Mouse (Mus musculus) testis, postnatal 10 days (tissue): ENCODE data around the gene Efcab5.
"Not testable (repeated sequence)": the region's sequence is repeated elsewhere in the genome, so short reads cannot be mapped to it uniquely, and the experiment has no call there.

Experiments used
- DNase-seq: peaks from one replicate; pipeline ENCODE4 v3.0.0; 2021; ENCODE audit warnings: low spot score

The Efcab5 gene

GRCm38 (mm10) chr11:77095206-77095605 is 93.6 kb downstream of the Efcab5 start:
- DNase-seq, result no peak

GRCm38 (mm10) chr11:77094136-77094535 is 94.6 kb downstream of the Efcab5 start:
- peak; percentile 35 for DNase-seq

- DNase-seq, result peak; percentile 71
Measured at GRCm38 (mm10) chr11:77093208-77093607, 95.6 kb downstream of the Efcab5 start.

DNA sequence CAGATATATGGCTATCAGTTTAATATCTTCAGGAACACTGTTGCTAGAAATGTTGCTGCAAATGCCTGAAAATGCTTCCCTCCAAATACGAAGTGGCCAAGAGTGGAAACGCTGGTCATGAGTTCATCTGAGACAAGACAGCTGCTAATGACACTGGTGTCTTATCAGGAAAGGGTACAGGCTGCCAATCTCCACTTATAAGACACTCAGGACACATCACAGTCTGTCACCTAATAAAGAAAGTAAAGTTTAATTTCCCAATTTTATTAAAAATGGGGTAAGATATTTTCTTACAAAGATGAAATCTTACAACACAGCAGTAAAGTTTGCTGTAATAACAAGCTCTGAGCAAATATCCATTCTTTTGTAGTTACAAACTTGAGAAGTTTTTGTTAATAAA is 99.6 kb downstream of the Efcab5 start:
- peak; percentile 3 for DNase-seq

- no peak for DNase-seq
Measured at GRCm38 (mm10) chr11:77087004-77087403, 101.8 kb downstream of the Efcab5 start.

DNA sequence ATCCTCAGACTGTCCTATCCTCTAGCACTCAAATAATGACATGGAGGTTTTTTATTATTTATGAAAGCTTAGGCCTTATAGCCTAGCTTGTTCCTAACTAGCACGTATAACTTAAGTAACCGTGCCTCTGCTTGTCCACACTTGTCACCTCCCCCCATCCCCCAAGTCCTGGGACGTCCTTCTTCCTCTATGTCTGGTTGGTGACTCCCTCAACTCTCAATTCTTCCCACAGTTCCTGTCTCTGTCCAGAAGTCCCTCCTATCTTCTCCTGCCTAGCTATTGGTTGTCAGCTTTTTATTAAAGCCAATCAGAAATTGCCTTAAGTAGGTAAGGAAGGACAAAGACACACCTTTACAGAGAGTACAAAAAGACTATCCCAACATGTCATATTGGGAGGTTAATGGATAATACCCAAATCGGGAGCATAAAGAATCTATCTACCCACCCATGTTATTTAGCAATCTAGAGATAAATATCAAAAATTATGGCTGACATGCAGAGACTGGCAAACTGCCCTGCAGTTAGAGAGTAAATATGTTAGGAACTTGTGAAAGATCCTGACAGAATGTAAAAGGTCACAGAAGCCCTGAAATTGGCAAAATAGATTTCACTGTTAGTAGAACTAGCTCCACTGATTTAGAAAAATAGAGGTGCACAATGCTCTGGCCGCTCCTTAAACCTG is 104.6 kb downstream of the Efcab5 start:
- DNase-seq, result no peak

DNA sequence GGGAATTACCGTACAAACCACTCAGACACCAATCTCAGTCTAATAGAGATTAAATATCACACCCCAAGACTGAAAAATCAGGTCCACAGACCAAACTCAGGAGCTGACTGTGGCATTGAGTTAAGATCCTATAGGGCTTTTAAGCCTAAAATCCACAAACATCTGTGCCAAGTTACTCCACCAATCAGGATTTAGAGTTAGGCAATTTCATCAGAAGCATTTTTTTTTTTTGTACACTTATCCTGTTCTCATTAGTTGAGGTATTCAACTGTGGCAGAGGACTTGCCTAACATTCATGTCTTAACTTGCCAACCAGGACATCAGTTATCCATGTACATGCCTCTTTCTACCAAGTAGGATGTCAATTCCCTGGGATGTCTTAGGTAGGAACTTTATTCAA is 109.4 kb downstream of the Efcab5 start:
- no peak for DNase-seq

- peak; percentile 91 for DNase-seq
Measured at GRCm38 (mm10) chr11:77078273-77079134, 110.3 kb downstream of the Efcab5 start, which contains the start of gene Nsrp1. Gene Nsrp1, minus strand, starts transcription at chr11:77078435.

DNA sequence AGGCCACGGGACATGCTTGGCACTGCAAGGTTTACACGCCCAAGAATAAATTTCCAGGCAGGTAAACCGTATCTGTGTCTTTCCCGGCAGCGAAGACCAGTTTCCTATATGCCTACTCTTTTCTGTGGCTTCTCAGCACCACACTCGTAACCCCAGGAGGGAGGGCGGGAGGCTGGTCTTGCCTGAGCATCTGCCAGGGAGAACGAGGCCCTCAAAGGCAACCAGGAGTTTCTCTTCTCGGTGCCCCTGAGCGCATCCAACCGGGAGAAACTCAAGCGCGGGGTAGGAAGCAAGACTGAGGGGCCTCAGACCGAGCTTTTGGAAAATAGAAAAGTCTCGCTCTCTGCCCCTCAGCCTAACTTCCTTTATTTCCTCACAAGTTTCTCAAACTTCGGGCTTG is 111.0 kb downstream of the Efcab5 start:
- DNase-seq, result peak; percentile 52

GRCm38 (mm10) chr11:77077331-77077730 is 111.4 kb downstream of the Efcab5 start:
- DNase-seq, result not testable (repeated sequence)

DNA sequence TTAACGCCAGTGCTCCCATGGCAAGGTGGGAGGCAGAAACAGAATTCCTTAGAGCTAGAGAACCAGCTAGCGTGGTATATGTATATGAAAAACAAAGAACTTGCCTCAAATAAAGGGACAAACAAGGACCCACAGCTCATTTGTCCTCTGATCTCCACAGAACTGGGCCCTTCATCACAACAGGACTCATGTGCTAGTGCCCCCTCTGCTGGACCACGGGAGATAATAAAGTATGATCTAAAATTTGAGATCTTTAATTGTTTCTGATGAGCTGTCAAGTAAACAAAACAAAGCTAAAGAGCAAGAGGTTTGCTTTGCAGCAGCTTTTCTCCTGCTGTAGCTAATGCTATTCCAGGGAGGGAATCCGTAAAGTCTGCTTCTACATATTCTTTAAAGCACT is 118.0 kb downstream of the Efcab5 start:
- no peak for DNase-seq

- no peak for DNase-seq
Measured at GRCm38 (mm10) chr11:77068825-77069224, 119.9 kb downstream of the Efcab5 start.

- DNase-seq, result no peak
Measured at GRCm38 (mm10) chr11:77063406-77063805, 125.4 kb downstream of the Efcab5 start.

- no peak for DNase-seq
Measured at GRCm38 (mm10) chr11:77061951-77062350, 126.8 kb downstream of the Efcab5 start.

GRCm38 (mm10) chr11:77042816-77043215 is 146.0 kb downstream of the Efcab5 start:
- no peak for DNase-seq

GRCm38 (mm10) chr11:77041891-77042290 is 146.9 kb downstream of the Efcab5 start:
- no peak for DNase-seq
